Mouse (Mus musculus): Measurements from ENCODE around the gene Dysf.
A peak's percentile ranks its signal among the peaks of the same experiment; 100 is the strongest.

DNA sequence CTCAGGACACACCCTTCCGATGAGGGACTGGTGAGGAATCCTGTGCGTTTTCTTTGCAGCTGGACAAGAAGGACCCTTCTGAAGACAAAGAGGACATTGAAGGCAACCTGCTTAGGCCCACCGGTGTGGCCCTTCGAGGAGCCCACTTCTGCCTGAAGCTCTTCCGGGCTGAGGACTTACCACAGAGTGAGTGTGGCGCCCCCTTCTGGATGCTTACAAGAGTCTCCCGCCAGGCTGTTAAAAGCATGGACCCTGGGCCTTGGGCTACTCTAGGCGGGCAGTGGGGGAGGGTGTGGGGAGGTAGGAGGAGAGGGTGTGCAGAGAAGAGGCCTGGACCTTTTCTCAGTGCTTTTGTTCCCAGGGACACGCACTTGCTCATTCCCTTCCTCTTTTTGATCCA, 64.2 kb downstream of the Dysf start:
- TF ChIP-seq EP300 (IDR thresholded peaks at IDR 0.05; ENCODE audit: low read depth in 1 of 2, low read length in 2 of 2) (no peak), GATA1 (IDR thresholded peaks at IDR 0.05; ENCODE audit: low read depth, low read length) (no peak), USF1 (IDR thresholded peaks at IDR 0.05; ENCODE audit: low read depth, low read length) (no peak), POLR2AphosphoS2 (IDR thresholded peaks at IDR 0.05; ENCODE audit: low read length) (no peak), RAD21 (IDR thresholded peaks at IDR 0.05; ENCODE audit: low read depth, low read length) (no peak), MXI1 (IDR thresholded peaks at IDR 0.05; ENCODE audit: low read depth, low read length) (no peak), MAX (IDR thresholded peaks at IDR 0.05; ENCODE audit: low read length) (no peak), CTCF (IDR thresholded peaks at IDR 0.05 in 2 of 3, conservative IDR thresholded peaks at IDR 0.05 in 1 of 3; ENCODE audit: control insufficient read depth in 1 of 3, insufficient read depth in 1 of 3, low read depth in 2 of 3, low read length in 3 of 3, poor library complexity in 1 of 3, severe bottlenecking in 1 of 3) (peak; percentile 41 to 65 (median 45))
